Mouse (Mus musculus) hindbrain, embryonic 13.5 days (tissue): ENCODE measurements at regions not wholly inside any gene's neighbourhood (a gene's known extent, or its start where the extent isn't known, plus 50 kb on each side); places are given as distances from the start of the nearest gene placed in this dataset.

Experiments
- ATAC-seq: fragments of 200-750 bp; cut with Nextera tagmentation; 2 replicates; pipeline ENCODE4 v1.8.0; 2017; ENCODE audit warnings: moderate TSS enrichment; ENCODE audit not compliant: low FRiP score
- H3K27ac ChIP-seq: fragments of 300-500 bp; sonication (generic); 2 replicates; pipeline ENCODE4 v1.5.1; 2015; ENCODE audit warnings: inconsistent platforms, mild to moderate bottlenecking, moderate library complexity
- H3K27me3 ChIP-seq: fragments of 300-500 bp; sonication (generic); 2 replicates; pipeline ENCODE4 v1.6.1; 2015; ENCODE audit warnings: mild to moderate bottlenecking, inconsistent platforms
- H3K36me3 ChIP-seq: fragments of 300-500 bp; sonication (generic); 2 replicates; pipeline ENCODE4 v1.6.1; 2015; ENCODE audit warnings: mild to moderate bottlenecking, inconsistent platforms
- H3K4me1 ChIP-seq: fragments of 300-500 bp; sonication (generic); replicated peaks from 2 replicates; pipeline ENCODE4 v1.6.1; 2015; ENCODE audit warnings: inconsistent platforms
- H3K4me2 ChIP-seq: fragments of 300-500 bp; sonication (generic); 2 replicates; pipeline ENCODE4 v1.6.1; 2015; ENCODE audit warnings: inconsistent platforms, mild to moderate bottlenecking, moderate library complexity
- H3K4me3 ChIP-seq: fragments of 300-500 bp; sonication (generic); 2 replicates; pipeline ENCODE4 v1.5.1; 2015; ENCODE audit warnings: mild to moderate bottlenecking, inconsistent platforms
- H3K9ac ChIP-seq: fragments of 300-500 bp; sonication (generic); 2 replicates; pipeline ENCODE4 v1.6.1; 2015; ENCODE audit warnings: mild to moderate bottlenecking, inconsistent platforms
- H3K9me3 ChIP-seq: fragments of 300-500 bp; sonication (generic); 2 replicates; pipeline ENCODE4 v1.6.1; 2016; ENCODE audit warnings: inconsistent platforms
- WGBS: fragments of 180-500 bp; shearing (Covaris S2); methylation state at CpG from one replicate; pipeline ENCODE4 v1.1.7; 2015; 5-methylcytosine and 5-hydroxymethylcytosine counted together

- 73% methylated on average over 9 of the region's 9 CpGs for WGBS
- Histone ChIP-seq H3K27ac (no peak overlapping the region), H3K9ac (no peak overlapping the region), H3K4me2 (no peak overlapping the region), H3K36me3 (no peaks in the 10 kb centered on the region), H3K27me3 (0 out of 2 replicates have a peak, but pooled peaks cover 6% of the 10 kb centered on the region), H3K9me3 (no peaks in the 10 kb centered on the region), H3K4me1 (peaks cover 14% of the 10 kb centered on the region; the same call in 1 of the 2 replicates), H3K4me3 (no peak overlapping the region)
- no peak for ATAC-seq
Measured at GRCm38 (mm10) chr9:60972201-60972910, 178.0 kb downstream of the Uaca start.

GRCm38 (mm10) chr9:60974546-60974945 is 180.2 kb downstream of the Uaca start:
- Histone ChIP-seq H3K27me3 (no peaks in the 10 kb centered on the region), H3K4me2 (no peak overlapping the region), H3K9ac (no peak overlapping the region), H3K9me3 (no peaks in the 10 kb centered on the region), H3K4me1 (0 out of 2 replicates have a peak, but pooled peaks cover 5% of the 10 kb centered on the region), H3K27ac (no peak overlapping the region), H3K36me3 (no peaks in the 10 kb centered on the region), H3K4me3 (no peak overlapping the region)
- ATAC-seq, result no peak
- WGBS, result 87% methylated on average over 1 of the region's 1 CpGs

DNA sequence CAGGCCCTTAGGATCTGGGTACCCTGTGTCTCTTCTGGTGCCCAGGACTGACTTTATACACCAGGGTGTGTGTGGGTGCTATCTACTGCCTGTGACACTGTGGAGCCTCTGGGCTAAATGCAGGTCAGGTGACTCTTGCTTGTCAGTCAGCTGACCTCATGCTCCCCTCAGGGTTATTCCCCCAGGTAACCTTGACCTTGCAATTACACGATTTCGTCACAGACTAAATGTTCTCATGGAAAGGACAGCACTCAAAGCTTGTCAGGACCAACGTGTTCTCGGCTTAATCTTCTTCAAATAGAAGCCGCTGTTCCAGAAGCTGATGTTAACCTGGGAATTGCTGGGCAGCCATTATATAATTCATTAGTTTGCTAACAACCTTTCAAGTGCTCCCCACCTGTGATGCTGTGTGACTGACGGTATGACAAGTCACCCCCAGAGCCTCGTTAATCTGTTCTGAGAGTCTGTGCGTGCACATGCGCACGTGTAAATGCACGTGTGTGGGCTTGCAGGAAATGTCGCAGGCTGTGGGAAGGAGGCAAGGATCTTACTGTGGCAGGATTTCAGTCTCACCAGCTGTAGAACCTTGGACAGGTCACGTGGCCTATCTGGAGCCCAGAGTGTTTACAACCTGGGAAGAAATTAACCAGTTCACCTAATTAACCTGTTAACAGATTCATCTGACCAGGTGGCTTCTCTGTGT is 188.2 kb downstream of the Uaca start:
- H3K27ac ChIP-seq, result no peak overlapping the region
- no peak overlapping the region for H3K4me3 ChIP-seq
- no peaks in the 10 kb centered on the region for H3K9me3 ChIP-seq
- H3K9ac ChIP-seq, result no peak overlapping the region
- no peak overlapping the region for H3K4me2 ChIP-seq
- peaks cover 29% of the 10 kb centered on the region for H3K27me3 ChIP-seq
- 0 out of 2 replicates have a peak, but pooled peaks have one; percentile 43 for ATAC-seq
- 60% methylated on average over 13 of the region's 13 CpGs for WGBS
- H3K36me3 ChIP-seq, result no peaks in the 10 kb centered on the region
- H3K4me1 ChIP-seq, result peaks cover 3% of the 10 kb centered on the region

DNA sequence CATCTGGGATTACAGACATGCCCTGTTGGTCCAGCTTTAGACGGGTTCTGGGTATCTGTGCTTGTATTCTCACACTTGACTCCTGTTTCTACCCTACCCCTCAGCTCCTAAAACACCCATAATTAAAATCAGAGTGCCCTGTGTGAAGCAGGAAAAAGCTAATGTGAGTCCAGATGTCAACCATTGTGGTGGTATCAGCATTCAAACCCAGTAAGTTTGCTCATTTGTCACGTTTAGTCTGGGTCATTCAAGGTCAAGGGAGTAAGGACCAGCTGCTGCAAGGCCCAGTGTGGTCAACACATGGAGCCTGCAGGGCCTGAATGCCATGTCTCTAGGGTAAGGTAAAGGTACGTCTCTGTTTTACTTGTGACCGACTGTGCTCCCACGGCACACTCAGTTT is 188.9 kb downstream of the Uaca start:
- no peak overlapping the region for H3K4me3 ChIP-seq
- no peak for ATAC-seq
- no peak overlapping the region for H3K4me2 ChIP-seq
- no peak overlapping the region for H3K27ac ChIP-seq
- no peaks in the 10 kb centered on the region for H3K9me3 ChIP-seq
- no peak overlapping the region for H3K9ac ChIP-seq
- peaks cover 29% of the 10 kb centered on the region for H3K27me3 ChIP-seq
- peaks cover 3% of the 10 kb centered on the region for H3K4me1 ChIP-seq
- WGBS, result 56% methylated on average over 5 of the region's 5 CpGs
- H3K36me3 ChIP-seq, result no peaks in the 10 kb centered on the region

- Histone ChIP-seq H3K9me3 (no peaks in the 10 kb centered on the region), H3K27ac (no peak overlapping the region), H3K36me3 (no peaks in the 10 kb centered on the region), H3K27me3 (peaks cover 18% of the 10 kb centered on the region; the same call in 1 of the 2 replicates), H3K4me1 (no peaks in the 10 kb centered on the region; the same call in 1 of the 2 replicates), H3K4me2 (no peak overlapping the region), H3K4me3 (no peak overlapping the region), H3K9ac (no peak overlapping the region)
- 62% methylated on average over 4 of the region's 4 CpGs for WGBS
- no peak for ATAC-seq
Measured at GRCm38 (mm10) chr9:60988113-60988512, 193.8 kb downstream of the Uaca start.

- H3K4me3 ChIP-seq, result no peak overlapping the region
- no peak for ATAC-seq
- no peak overlapping the region for H3K4me2 ChIP-seq
- peaks cover 8% of the 10 kb centered on the region; the same call in 1 of the 2 replicates for H3K27me3 ChIP-seq
- H3K36me3 ChIP-seq, result no peaks in the 10 kb centered on the region
- no peaks in the 10 kb centered on the region for H3K9me3 ChIP-seq
- 47% methylated on average over 13 of the region's 13 CpGs for whole genome bisulfite sequencing
- no peaks in the 10 kb centered on the region; the same call in 1 of the 2 replicates for H3K4me1 ChIP-seq
- no peak overlapping the region for H3K27ac ChIP-seq
- no peak overlapping the region for H3K9ac ChIP-seq
Measured at GRCm38 (mm10) chr9:60989670-60990391, 195.5 kb downstream of the Uaca start.

- Histone ChIP-seq H3K27ac (no peak overlapping the region), H3K27me3 (peaks cover 9% of the 10 kb centered on the region; the same call in 1 of the 2 replicates), H3K9ac (no peak overlapping the region), H3K9me3 (no peaks in the 10 kb centered on the region), H3K36me3 (no peaks in the 10 kb centered on the region), H3K4me1 (no peaks in the 10 kb centered on the region; the same call in 1 of the 2 replicates), H3K4me3 (no peak overlapping the region), H3K4me2 (no peak overlapping the region)
- 69% methylated on average over 5 of the region's 5 CpGs for WGBS
- ATAC-seq, result no peak
Measured at GRCm38 (mm10) chr9:60991509-60991908, 197.2 kb downstream of the Uaca start.

DNA sequence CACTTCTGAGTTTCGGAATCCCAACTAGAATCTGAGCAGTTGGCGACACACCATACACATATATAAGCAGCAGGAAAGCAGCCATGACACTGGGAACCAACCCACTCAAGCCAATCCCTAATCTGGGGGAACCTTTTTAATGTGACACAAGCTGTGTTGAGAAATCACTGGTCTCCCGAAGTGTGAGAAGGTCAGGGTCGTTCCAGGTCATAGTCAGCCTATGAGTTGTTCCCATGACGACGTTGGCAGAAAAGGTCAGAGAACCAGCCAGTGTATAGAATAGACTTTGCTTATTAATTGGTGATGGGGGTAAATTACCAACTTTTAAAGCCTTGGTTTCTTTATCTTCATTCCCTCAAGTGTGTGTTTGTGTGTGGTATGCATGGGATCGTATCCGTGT is 199.3 kb downstream of the Uaca start:
- H3K4me1 ChIP-seq, result no peaks in the 10 kb centered on the region; the same call in 1 of the 2 replicates
- no peaks in the 10 kb centered on the region for H3K9me3 ChIP-seq
- no peak for ATAC-seq
- WGBS, result 77% methylated on average over 8 of the region's 8 CpGs
- 0 out of 2 replicates have a peak, but pooled peaks cover 8% of the 10 kb centered on the region for H3K27me3 ChIP-seq
- no peaks in the 10 kb centered on the region for H3K36me3 ChIP-seq
- H3K4me3 ChIP-seq, result no peak overlapping the region
- no peak overlapping the region for H3K27ac ChIP-seq
- no peak overlapping the region for H3K4me2 ChIP-seq
- no peak overlapping the region for H3K9ac ChIP-seq

- no peak for ATAC-seq
- Histone ChIP-seq H3K9ac (no peak overlapping the region), H3K4me3 (no peak overlapping the region), H3K36me3 (no peaks in the 10 kb centered on the region), H3K27me3 (0 out of 2 replicates have a peak, but pooled peaks cover 8% of the 10 kb centered on the region), H3K4me2 (no peak overlapping the region), H3K4me1 (no peaks in the 10 kb centered on the region; the same call in 1 of the 2 replicates), H3K9me3 (no peaks in the 10 kb centered on the region), H3K27ac (no peak overlapping the region)
- 76% methylated on average over 6 of the region's 6 CpGs for WGBS
Measured at GRCm38 (mm10) chr9:60995096-60995495, 200.8 kb downstream of the Uaca start.

GRCm38 (mm10) chr9:60998086-60998785 is 203.9 kb downstream of the Uaca start:
- Histone ChIP-seq H3K9ac (no peak overlapping the region), H3K4me2 (no peak overlapping the region), H3K27ac (no peak overlapping the region), H3K36me3 (no peaks in the 10 kb centered on the region), H3K4me3 (no peak overlapping the region), H3K9me3 (no peaks in the 10 kb centered on the region), H3K27me3 (0 out of 2 replicates have a peak, but pooled peaks cover 11% of the 10 kb centered on the region), H3K4me1 (peaks cover 11% of the 10 kb centered on the region)
- ATAC-seq, result no peak
- 83% methylated on average over 3 of the region's 3 CpGs for WGBS

- Histone ChIP-seq H3K36me3 (no peaks in the 10 kb centered on the region), H3K9ac (no peak overlapping the region), H3K9me3 (no peaks in the 10 kb centered on the region), H3K27me3 (peaks cover 12% of the 10 kb centered on the region; the same call in 1 of the 2 replicates), H3K4me2 (no peak overlapping the region), H3K4me1 (peaks cover 11% of the 10 kb centered on the region), H3K4me3 (no peak overlapping the region), H3K27ac (no peak overlapping the region)
- 57% methylated on average over 6 of the region's 6 CpGs for WGBS
- ATAC-seq, result no peak
Measured at GRCm38 (mm10) chr9:60999001-60999529, 204.7 kb downstream of the Uaca start.
